Mouse (Mus musculus): ENCODE results near the gene Gm10663. TPM values are rescaled to one million over a fixed set of nuclear protein-coding genes. Genes with fewer than 3 reads are reported as not detected.

Gm10663 gene
- polyA plus RNA-seq, 1 experiment from 2014 or later: not detected

Small RNAs within 50 kb of the gene (microRNA-seq; reads per million reads assigned to microRNA genes)
- not detected for gene Gm24333

Other genes starting within 250 kb of the Gm10663 start
- 16.3 and 20.6 TPM in 2 replicates for gene Klhl2, start 225.0 kb upstream of the Gm10663 start, polyA plus RNA-seq (2014; fragmentation: Nextera tagmentation; extraction: Ambion mirVana)
- gene Tmem192, start 127.8 kb upstream of the Gm10663 start, polyA plus RNA-seq (2014; fragmentation: Nextera tagmentation; extraction: Ambion mirVana): 24.0 and 26.2 TPM in 2 replicates
- gene Trim75, start 87.2 kb upstream of the Gm10663 start, polyA plus RNA-seq (2014; fragmentation: Nextera tagmentation; extraction: Ambion mirVana): 0.09 TPM in 1 of 2 replicates, not detected in the other
- gene Trim61, start 56.5 kb upstream of the Gm10663 start, polyA plus RNA-seq (2014; fragmentation: Nextera tagmentation; extraction: Ambion mirVana): not detected in 2 replicates
- gene Trim60, start 56.4 kb upstream of the Gm10663 start, polyA plus RNA-seq (2014; fragmentation: Nextera tagmentation; extraction: Ambion mirVana): not detected in 2 replicates
- 1.1 and 1.3 TPM in 2 replicates for gene Apela, start 37.7 kb upstream of the Gm10663 start, polyA plus RNA-seq (2014; fragmentation: Nextera tagmentation; extraction: Ambion mirVana)
- gene BC030870, start 54.5 kb downstream of the Gm10663 start, polyA plus RNA-seq (2014; fragmentation: Nextera tagmentation; extraction: Ambion mirVana): not detected in 2 replicates